Mouse (Mus musculus) hindbrain, embryonic 12.5 days (tissue): Measurements from ENCODE around the gene Gpr18. TPM values are rescaled to one million over a fixed set of nuclear protein-coding genes. Genes with fewer than 3 reads are reported as not detected.

ENCODE experiments used
- ATAC-seq: fragments of 200-750 bp; cut with Nextera tagmentation; 2 replicates; pipeline ENCODE4 v1.8.0; 2017; ENCODE audit warnings: moderate TSS enrichment; ENCODE audit not compliant: low FRiP score
- H3K27ac ChIP-seq: fragments of 300-500 bp; sonication (generic); 2 replicates; pipeline ENCODE4 v1.5.1; 2016; ENCODE audit warnings: mild to moderate bottlenecking
- H3K27me3 ChIP-seq: fragments of 300-500 bp; sonication (generic); 2 replicates; pipeline ENCODE4 v1.6.1; 2016; ENCODE audit warnings: mild to moderate bottlenecking
- H3K36me3 ChIP-seq: fragments of 300-500 bp; sonication (generic); 2 replicates; pipeline ENCODE4 v1.6.1; 2016; ENCODE audit warnings: mild to moderate bottlenecking
- H3K4me1 ChIP-seq: fragments of 300-500 bp; sonication (generic); 2 replicates; pipeline ENCODE4 v1.6.1; 2016
- H3K4me2 ChIP-seq: fragments of 300-500 bp; sonication (generic); replicated peaks from 2 replicates; pipeline ENCODE4 v1.6.1; 2016; ENCODE audit warnings: mild to moderate bottlenecking
- H3K4me3 ChIP-seq: fragments of 300-500 bp; sonication (generic); 2 replicates; pipeline ENCODE4 v1.5.1; 2016; ENCODE audit warnings: mild to moderate bottlenecking
- H3K9ac ChIP-seq: fragments of 300-500 bp; sonication (generic); 2 replicates; pipeline ENCODE4 v1.6.1; 2016; ENCODE audit warnings: mild to moderate bottlenecking, moderate library complexity
- H3K9me3 ChIP-seq: fragments of 300-500 bp; sonication (generic); replicated peaks from 2 replicates; pipeline ENCODE4 v1.6.1; 2016; ENCODE audit warnings: mild to moderate bottlenecking
- WGBS: fragments of 180-500 bp; shearing (Covaris S2); methylation state at CpG from one replicate; pipeline ENCODE4 v1.1.7; 2016; 5-methylcytosine and 5-hydroxymethylcytosine counted together
- polyA plus RNA-seq: library from polyadenylated mRNA; unstranded; fragments of >200 nt; fragmentation: Nextera tagmentation; extraction: Ambion mirVana; gene quantifications from 2 replicates; pipeline ENCODE4 v1.2.1, GENCODE M21; 2016

Gpr18 gene
- polyA plus RNA-seq, 1 experiment from 2014 or later: not detected

DNA sequence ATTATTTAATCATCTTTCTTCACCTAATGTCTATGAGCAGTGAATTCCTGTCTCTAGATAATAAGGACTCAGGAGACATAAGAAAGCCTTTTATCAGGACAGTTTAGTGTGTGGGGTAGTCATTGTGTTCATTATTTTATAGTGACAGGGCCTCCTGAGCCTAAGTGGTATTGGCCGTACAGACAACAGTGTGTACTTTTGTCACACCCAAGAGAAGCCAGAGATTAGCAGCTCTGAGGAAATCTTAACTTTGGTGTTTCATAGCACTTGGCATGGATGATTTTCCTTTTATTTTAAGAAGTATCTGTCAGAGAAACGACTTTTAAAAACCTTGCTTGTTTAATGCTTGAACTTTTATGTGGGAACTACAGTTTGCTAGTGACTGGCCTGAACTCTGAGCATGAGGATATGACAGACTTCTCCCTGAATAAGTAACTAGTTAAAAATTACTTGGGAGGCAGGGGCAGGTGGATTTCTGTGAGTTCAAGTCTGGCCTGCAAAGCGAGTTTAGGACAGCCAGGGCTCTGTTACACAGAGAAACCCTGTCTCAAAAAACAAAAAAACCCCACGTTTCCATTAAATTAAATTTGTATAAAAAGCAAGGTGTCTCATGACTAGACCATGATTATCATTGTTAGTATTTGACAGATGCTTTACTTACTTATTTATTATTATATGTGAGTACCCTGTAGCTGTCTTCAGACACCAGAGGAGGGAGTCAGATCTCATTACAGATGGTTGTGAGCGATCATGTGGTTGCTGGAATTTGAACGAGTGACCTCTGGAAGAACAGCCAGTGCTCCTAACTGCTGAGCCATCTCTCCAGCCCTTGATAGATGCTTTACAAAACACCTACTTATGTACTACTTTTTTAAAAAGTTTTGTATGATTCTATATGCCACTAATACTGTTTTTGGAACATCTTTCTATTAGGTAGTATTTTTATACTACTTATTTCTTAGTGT is 19.2 kb downstream of the Gpr18 start:
- 75% methylated on average over 6 of the region's 6 CpGs for WGBS
- no peak overlapping the region for H3K4me3 ChIP-seq

DNA sequence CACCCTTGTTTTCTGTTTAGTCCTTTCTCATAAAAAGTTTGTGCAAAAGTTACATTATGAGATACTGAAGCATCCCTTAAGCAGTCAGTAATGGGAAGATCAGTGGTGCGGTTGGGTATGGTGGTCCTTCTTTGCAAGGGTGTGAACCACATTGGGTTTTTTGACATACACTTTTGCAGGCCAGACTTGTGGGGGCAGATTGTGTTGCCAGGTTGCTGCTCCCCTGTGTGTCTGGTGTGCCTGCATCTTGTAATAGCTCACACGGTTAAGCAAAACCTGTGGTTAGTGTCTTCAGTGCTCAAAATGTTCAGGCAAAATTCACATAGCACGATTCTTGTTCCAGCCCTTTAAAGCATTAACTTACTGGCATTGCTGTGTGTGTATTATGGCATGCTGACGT is 20.3 kb downstream of the Gpr18 start:
- no peak for ATAC-seq
- Histone ChIP-seq H3K27me3 (no peaks in the 10 kb centered on the region), H3K27ac (no peak overlapping the region), H3K9ac (no peak overlapping the region), H3K4me3 (no peak overlapping the region), H3K4me1 (no peaks in the 10 kb centered on the region), H3K9me3 (no peaks in the 10 kb centered on the region), H3K36me3 (peaks cover 5% of the 10 kb centered on the region; the same call in 1 of the 2 replicates), H3K4me2 (no peak overlapping the region)
- WGBS: 86% methylated on average over 4 of the region's 4 CpGs

More for the DNA sequence above, 19.2 kb downstream of the Gpr18 start:
- H3K9ac ChIP-seq: no peak overlapping the region
- H3K4me1 ChIP-seq: no peaks in the 10 kb centered on the region
- H3K27me3 ChIP-seq: no peaks in the 10 kb centered on the region
- no peak for ATAC-seq
- H3K27ac ChIP-seq: no peak overlapping the region
- no peaks in the 10 kb centered on the region for H3K36me3 ChIP-seq
- H3K4me2 ChIP-seq: no peak overlapping the region
- no peaks in the 10 kb centered on the region for H3K9me3 ChIP-seq

DNA sequence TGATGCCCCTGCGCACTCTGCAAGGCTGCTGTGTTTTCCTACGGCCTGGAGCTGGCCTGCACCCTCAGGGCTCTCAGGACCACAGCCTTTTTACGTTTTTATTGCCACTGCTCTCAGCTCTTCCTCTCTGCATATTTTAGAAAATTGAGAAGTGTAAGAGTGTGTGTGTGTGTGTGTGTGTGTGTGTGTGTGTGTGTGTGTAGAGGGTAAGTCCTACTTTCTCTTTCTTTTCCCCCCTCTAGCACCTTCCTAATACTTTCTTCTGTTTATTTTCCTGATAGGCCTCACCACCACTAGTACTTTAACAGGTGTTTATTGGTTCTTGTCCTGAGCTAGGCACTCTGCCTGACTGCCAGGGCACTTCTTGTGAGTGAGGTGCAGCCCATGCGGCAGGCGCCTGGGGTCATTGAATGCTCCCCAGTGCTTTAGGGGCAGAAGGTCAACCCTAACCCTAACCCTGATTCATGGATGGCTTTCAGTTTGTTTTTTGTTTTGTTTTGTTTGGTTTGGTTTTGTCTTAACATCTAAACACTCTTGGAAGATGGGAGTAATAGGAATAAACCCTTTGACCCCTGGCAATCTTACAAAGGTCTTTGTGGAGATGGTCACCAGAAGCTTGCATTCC is 21.0 kb downstream of the Gpr18 start:
- H3K9me3 ChIP-seq: no peaks in the 10 kb centered on the region
- H3K4me3 ChIP-seq: no peak overlapping the region
- no peaks in the 10 kb centered on the region for H3K4me1 ChIP-seq
- H3K27ac ChIP-seq: no peak overlapping the region
- H3K4me2 ChIP-seq: no peak overlapping the region
- H3K9ac ChIP-seq: no peak overlapping the region
- H3K27me3 ChIP-seq: no peaks in the 10 kb centered on the region
- H3K36me3 ChIP-seq: peaks cover 9% of the 10 kb centered on the region; the same call in 1 of the 2 replicates
- ATAC-seq: no peak
- WGBS: 63% methylated on average over 5 of the region's 5 CpGs

DNA sequence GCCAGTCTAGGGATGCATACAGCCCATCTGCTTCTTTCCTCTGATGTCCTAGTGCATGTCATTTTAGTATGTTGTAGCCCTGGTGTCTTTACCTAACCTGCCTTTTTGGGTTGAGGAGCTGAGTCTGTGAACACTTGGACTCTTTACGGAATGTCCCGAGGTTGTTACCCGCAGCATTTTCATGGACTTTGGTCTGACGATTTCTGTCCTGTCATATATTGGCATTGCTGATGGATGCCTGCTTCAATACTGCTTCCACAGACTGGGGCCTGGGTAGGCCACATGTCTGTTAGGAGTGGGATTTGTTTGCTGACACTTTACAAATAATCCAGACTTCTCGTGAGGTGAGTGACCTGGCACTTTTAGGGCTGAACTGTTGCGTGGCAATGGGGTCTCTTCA is 21.8 kb downstream of the Gpr18 start:
- Histone ChIP-seq H3K4me1 (no peaks in the 10 kb centered on the region), H3K36me3 (peaks cover 9% of the 10 kb centered on the region; the same call in 1 of the 2 replicates), H3K9me3 (no peaks in the 10 kb centered on the region), H3K27ac (no peak overlapping the region), H3K4me3 (no peak overlapping the region), H3K9ac (no peak overlapping the region), H3K4me2 (no peak overlapping the region), H3K27me3 (no peaks in the 10 kb centered on the region)
- 90% methylated on average over 6 of the region's 6 CpGs for WGBS
- ATAC-seq: no peak

DNA sequence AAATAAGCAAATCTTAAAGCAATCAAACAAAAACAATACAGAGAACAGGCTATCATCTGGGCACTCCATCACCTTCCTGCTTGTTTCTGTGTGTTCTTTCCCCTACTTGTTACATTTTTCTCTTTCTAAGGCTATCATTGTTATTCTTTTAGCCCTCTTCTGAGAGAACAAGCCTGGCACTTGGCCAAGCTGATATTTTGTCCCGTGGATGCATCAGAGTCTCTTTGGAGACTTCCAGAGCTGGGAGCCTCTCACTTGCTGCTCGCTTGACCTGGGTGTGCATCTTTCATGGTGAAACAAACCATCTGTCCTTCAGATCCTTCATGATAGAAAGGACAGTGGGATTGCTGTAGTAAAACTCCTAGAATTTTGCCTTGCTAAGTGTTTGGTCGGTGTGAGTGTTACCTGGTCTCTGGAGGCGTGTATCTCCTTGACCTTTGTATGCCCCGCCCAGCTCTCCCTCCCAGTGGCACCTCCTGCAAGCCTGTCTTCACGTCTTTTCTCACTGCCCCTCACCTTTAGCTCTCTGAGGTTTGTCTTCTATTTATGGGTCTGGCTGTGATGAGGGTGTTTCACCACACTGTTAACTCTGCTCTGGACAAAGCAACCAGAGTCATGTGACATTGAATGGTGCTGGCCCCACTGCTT is 31.3 kb downstream of the Gpr18 start:
- H3K36me3 ChIP-seq: peaks cover 8% of the 10 kb centered on the region; the same call in 1 of the 2 replicates
- no peaks in the 10 kb centered on the region for H3K9me3 ChIP-seq
- H3K4me2 ChIP-seq: no peak overlapping the region
- no peak overlapping the region for H3K4me3 ChIP-seq
- H3K27me3 ChIP-seq: no peaks in the 10 kb centered on the region
- H3K27ac ChIP-seq: no peak overlapping the region
- no peak overlapping the region for H3K9ac ChIP-seq
- H3K4me1 ChIP-seq: peaks cover 11% of the 10 kb centered on the region
- WGBS: 73% methylated on average over 6 of the region's 6 CpGs
- no peak for ATAC-seq

DNA sequence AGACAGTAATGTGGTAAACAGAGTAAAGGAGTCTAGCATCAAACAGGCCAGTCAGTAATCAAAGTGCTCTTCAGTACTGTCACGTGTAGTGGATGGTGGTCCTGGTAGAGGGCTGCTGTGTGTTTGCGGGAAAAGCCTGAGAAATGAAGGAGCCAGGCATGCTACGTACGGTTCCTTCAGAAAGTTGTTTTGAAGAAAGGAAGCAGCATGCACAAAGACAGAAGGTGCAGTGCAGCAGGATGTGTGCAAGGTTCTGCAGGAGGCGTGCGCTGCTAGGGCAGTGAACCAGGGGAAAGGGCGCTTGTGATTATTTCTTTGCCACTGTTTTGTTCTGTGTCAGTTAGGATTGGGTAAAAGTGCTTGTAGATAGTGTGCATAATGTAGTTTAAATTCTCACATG is 34.4 kb downstream of the Gpr18 start:
- H3K27me3 ChIP-seq: no peaks in the 10 kb centered on the region
- peaks cover 17% of the 10 kb centered on the region for H3K4me1 ChIP-seq
- H3K4me2 ChIP-seq: no peak overlapping the region
- no peak overlapping the region for H3K27ac ChIP-seq
- peaks cover 8% of the 10 kb centered on the region; the same call in 1 of the 2 replicates for H3K36me3 ChIP-seq
- no peak overlapping the region for H3K4me3 ChIP-seq
- no peak for ATAC-seq
- 93% methylated on average over 7 of the region's 7 CpGs for WGBS
- no peak overlapping the region for H3K9ac ChIP-seq
- H3K9me3 ChIP-seq: no peaks in the 10 kb centered on the region

DNA sequence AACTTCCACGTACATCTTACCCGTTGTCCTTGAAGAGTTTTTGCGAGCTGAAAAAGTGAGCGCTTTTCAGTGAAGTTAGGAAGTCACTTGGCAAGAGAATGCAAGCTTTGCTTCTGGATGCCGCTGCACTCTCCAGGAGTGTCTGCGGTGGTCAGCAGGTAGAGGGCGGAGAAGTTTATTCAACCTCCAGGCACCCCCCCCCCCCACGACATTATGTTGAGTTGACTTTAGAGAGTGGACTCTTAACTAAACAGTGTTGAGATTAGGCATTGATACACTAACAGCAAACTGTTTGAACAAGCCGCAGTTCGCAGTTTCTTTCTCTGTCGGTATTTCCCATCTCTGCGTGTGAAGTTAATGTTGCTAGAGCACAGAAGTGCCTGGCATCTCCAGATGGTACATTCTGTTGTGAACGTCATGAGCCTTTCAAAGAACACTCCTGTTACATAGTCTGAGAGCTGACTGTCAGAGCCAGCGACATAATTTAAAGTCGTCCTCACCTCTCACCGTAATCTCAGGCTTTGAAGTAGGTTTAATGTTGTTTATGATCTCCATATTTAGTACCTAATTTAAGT is 36.2 kb downstream of the Gpr18 start:
- H3K4me2 ChIP-seq: peak overlapping the region; percentile 94
- H3K27me3 ChIP-seq: no peaks in the 10 kb centered on the region
- H3K36me3 ChIP-seq: 0 out of 2 replicates have a peak, but pooled peaks cover 4% of the 10 kb centered on the region
- no peaks in the 10 kb centered on the region for H3K9me3 ChIP-seq
- no peak overlapping the region for H3K27ac ChIP-seq
- no peak for ATAC-seq
- peak overlapping the region; percentile 85 for H3K9ac ChIP-seq
- 20% methylated on average over 16 of the region's 16 CpGs for WGBS
- peaks cover 17% of the 10 kb centered on the region for H3K4me1 ChIP-seq
- peak overlapping the region; percentile 72 for H3K4me3 ChIP-seq

DNA sequence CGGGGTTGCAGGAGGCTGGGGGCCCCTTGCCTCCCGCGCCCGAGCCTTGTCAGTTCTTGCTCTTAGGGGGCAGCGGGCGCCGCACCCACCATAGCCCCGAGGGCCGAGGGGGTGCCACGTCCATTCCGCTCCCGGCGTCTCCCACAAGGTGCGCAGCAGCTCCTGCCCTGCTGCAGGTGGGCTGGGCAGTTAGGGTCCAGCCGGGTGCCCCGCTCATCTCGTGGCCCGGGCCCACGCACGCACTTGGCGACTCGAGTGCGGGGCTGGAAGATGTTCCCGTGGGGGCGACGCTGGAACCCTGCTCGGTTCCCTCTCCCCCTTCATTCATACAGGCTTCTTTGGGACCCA is 36.7 kb downstream of the Gpr18 start:
- no peak for ATAC-seq
- H3K9ac ChIP-seq: peak overlapping the region; percentile 85
- 0 out of 2 replicates have a peak, but pooled peaks cover 4% of the 10 kb centered on the region for H3K36me3 ChIP-seq
- H3K4me3 ChIP-seq: peak overlapping the region; percentile 72
- peak overlapping the region; percentile 94 for H3K4me2 ChIP-seq
- peak overlapping the region; percentile 53 for H3K27ac ChIP-seq
- no peaks in the 10 kb centered on the region for H3K27me3 ChIP-seq
- no peaks in the 10 kb centered on the region for H3K9me3 ChIP-seq
- H3K4me1 ChIP-seq: peaks cover 17% of the 10 kb centered on the region
- under 1% methylated on average over 26 of the region's 27 CpGs for WGBS

DNA sequence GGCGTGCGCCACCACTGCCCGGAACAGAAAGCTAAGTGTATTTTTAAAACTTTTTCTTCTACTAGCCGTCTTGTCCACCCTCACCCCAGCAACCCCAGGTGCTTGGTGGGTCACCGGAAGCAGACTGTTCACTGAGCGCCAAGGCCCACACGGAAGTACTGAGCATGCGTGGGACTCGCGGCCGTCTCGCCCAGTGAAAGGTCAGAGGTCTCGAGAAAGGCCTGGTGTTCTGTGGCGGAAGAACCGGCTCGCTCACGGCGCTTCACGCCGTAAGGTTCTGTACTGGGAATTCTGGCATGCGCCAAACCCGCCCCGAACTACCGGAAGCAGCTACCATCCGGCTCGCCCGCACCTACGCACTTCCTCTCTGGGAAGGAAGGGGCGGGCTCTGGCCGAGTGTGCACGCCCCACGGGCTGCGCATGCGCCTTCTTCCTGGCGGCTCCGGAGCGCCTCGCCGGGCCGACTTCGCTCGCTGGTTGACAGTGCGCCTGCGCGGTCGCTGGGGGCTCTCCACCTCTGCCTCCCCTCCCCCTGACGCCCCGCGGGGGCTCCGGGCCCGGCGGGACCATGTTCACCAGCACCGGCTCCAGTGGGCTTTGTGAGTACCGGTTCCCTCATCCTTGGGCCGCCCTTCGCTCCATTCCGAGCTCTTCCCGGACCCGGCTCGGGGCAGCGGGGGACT is 37.3 kb downstream of the Gpr18 start, which contains the start of gene Ubac2:
TSS of gene Ubac2 (plus strand) at position 445 of the 683 bp plus-strand sequence.
- peak; percentile 99 for ATAC-seq
- peak within 1 kb of the TSS; percentile 94 for H3K4me2 ChIP-seq
- H3K4me3 ChIP-seq: peak within 1 kb of the TSS; percentile 72
- under 1% methylated on average over 60 of the region's 61 CpGs for WGBS
- peak within 1 kb of the TSS; percentile 85 for H3K9ac ChIP-seq
- peak within 1 kb of the TSS; percentile 81 for H3K27ac ChIP-seq
- H3K27me3 ChIP-seq: no peaks in the 10 kb centered on the region
- H3K9me3 ChIP-seq: no peaks in the 10 kb centered on the region
- H3K4me1 ChIP-seq: peaks cover 17% of the 10 kb centered on the region
- H3K36me3 ChIP-seq: 0 out of 2 replicates have a peak, but pooled peaks cover 4% of the 10 kb centered on the region

DNA sequence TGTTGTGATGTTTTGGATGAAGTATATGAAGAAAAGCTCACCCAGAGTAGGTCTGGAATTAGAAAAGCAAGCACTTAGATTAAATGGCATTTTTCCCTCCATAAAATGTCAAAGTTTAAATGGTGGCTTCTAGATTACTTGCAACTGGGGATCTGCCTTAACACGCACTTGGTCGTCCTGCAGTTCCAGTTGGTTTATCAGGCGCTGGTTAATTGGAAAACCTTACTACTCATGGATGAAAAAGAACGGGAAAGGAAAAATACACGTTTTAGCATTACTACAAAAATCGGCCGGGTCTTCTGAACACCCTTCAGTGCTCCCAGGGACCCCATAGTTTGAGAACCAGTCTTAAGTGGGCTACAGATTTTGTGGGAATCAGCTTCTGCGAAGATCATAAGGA is 37.9 kb downstream of the Gpr18 start:
- H3K4me1 ChIP-seq: peaks cover 17% of the 10 kb centered on the region
- H3K4me3 ChIP-seq: peak overlapping the region; percentile 72
- 0 out of 2 replicates have a peak, but pooled peaks cover 4% of the 10 kb centered on the region for H3K36me3 ChIP-seq
- no peaks in the 10 kb centered on the region for H3K9me3 ChIP-seq
- no peaks in the 10 kb centered on the region for H3K27me3 ChIP-seq
- peak overlapping the region; percentile 81; the same call in 1 of the 2 replicates for H3K27ac ChIP-seq
- peak overlapping the region; percentile 57 for H3K9ac ChIP-seq
- WGBS: 32% methylated on average over 8 of the region's 8 CpGs
- ATAC-seq: no peak
- peak overlapping the region; percentile 94 for H3K4me2 ChIP-seq

DNA sequence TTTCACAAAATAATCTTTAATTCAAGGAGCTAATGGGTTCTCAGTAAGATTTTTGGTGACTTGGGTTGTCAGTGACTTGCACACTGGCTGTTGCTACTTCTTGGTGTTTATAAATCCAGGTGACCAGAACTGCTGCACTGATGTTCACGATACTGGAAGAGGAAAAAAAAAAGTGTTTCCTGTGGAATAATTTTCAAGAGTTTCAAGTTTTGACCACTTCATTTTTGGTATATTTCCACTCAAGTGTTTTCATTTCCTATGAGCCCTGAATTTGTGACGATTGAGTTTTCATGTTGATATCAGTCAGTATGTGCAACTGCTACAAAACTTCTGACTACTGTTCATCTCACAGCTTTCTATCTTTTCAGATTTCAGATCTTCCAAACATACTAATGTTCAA is 38.7 kb downstream of the Gpr18 start:
- Histone ChIP-seq H3K27ac (no peak overlapping the region), H3K27me3 (no peaks in the 10 kb centered on the region), H3K4me3 (no peak overlapping the region), H3K9me3 (no peaks in the 10 kb centered on the region), H3K4me2 (no peak overlapping the region), H3K9ac (no peak overlapping the region), H3K4me1 (peaks cover 17% of the 10 kb centered on the region), H3K36me3 (0 out of 2 replicates have a peak, but pooled peaks cover 4% of the 10 kb centered on the region)
- 97% methylated on average over 2 of the region's 2 CpGs for WGBS
- ATAC-seq: no peak
